Mouse (Mus musculus) ES-E14 (cell line): Measurements from ENCODE around the gene Rgs7.

Experiments
- CHD2 ChIP-seq: IDR thresholded peaks from 2 replicates; pipeline ENCODE4 v1.6.1; 2014; ENCODE audit warnings: mild to moderate bottlenecking, low read depth, low read length, inconsistent platforms
- HCFC1 ChIP-seq: IDR thresholded peaks from 2 replicates; pipeline ENCODE4 v1.6.1; 2012; ENCODE audit warnings: low read length, inconsistent platforms, borderline replicate concordance; ENCODE audit not compliant: insufficient read depth
- ZC3H11A ChIP-seq: IDR thresholded peaks from 2 replicates; pipeline ENCODE4 v1.6.1; 2012; ENCODE audit warnings: low read depth, mild to moderate bottlenecking, inconsistent platforms, low read length, borderline replicate concordance
- ZNF384 ChIP-seq: IDR thresholded peaks from 2 replicates; pipeline ENCODE4 v1.6.1; 2012; ENCODE audit warnings: low read depth, low read length, inconsistent platforms

- TF ChIP-seq CHD2 = no peak
- TF ChIP-seq HCFC1 = no peak
- no peak for TF ChIP-seq ZC3H11A
- TF ChIP-seq ZNF384 = no peak
These were observed 304.1 kb downstream of the Rgs7 start for GRCm38 (mm10) chr1:175188186-175188585.
